Mouse (Mus musculus) cortical plate, adult 2 months (tissue): Measurements from ENCODE around the gene Sugp2. TPM values are rescaled to one million over a fixed set of nuclear protein-coding genes. Genes with fewer than 3 reads are reported as not detected.

Source experiments
- H3K27ac ChIP-seq: fragments of 200-500 bp; 2 replicates; pipeline ENCODE4 v1.5.1; 2012; ENCODE audit warnings: low read length, control low read depth, inconsistent platforms; ENCODE audit not compliant: insufficient read depth
- H3K4me1 ChIP-seq: fragments of 200-500 bp; 2 replicates; pipeline ENCODE4 v1.6.1; 2011; ENCODE audit warnings: low read length; ENCODE audit not compliant: control insufficient read depth, insufficient read depth
- H3K4me3 ChIP-seq: fragments of 200-500 bp; 2 replicates; pipeline ENCODE4 v1.5.1; 2011; ENCODE audit warnings: mild to moderate bottlenecking, low read length, control low read depth; ENCODE audit not compliant: insufficient read depth
- CTCF ChIP-seq: fragments of 200-500 bp; IDR thresholded peaks from 2 replicates; pipeline ENCODE4 v1.5.1; 2011; ENCODE audit warnings: mild to moderate bottlenecking, control low read depth, low read length; ENCODE audit not compliant: insufficient read depth; ENCODE audit errors: extremely low read depth
- POLR2A ChIP-seq: fragments of 200-500 bp; IDR thresholded peaks from 2 replicates; pipeline ENCODE4 v1.6.1; 2011; ENCODE audit warnings: mild to moderate bottlenecking, low read length, control low read depth; ENCODE audit not compliant: insufficient read depth; ENCODE audit errors: extremely low read depth
- polyA plus RNA-seq: library from polyadenylated mRNA; depleted of rRNA; stranded (reverse); fragments of >200 nt; gene quantifications from 2 replicates; pipeline ENCODE4 v1.2.3, GENCODE M21; 2012

The Sugp2 gene
- polyA plus RNA-seq, 1 experiment = 105 TPM

- no peak overlapping the region for H3K27ac ChIP-seq
- H3K4me3 ChIP-seq = no peak overlapping the region
- no peaks in the 10 kb centered on the region for H3K4me1 ChIP-seq
- TF ChIP-seq CTCF (no peak), POLR2A (no peak)
These were observed 14.8 kb upstream of the Sugp2 start for GRCm38 (mm10) chr8:70219107-70219684.

- H3K4me1 ChIP-seq = no peaks in the 10 kb centered on the region
These were observed 13.7 kb upstream of the Sugp2 start for GRCm38 (mm10) chr8:70220236-70220840.

GRCm38 (mm10) chr8:70220911-70221310 is 13.1 kb upstream of the Sugp2 start:
- TF ChIP-seq POLR2A = no peak
- TF ChIP-seq CTCF = no peak
- H3K4me3 ChIP-seq = no peak overlapping the region

More at GRCm38 (mm10) chr8:70220236-70220840, 13.7 kb upstream of the Sugp2 start:
- TF ChIP-seq POLR2A (no peak), CTCF (no peak)
- Histone ChIP-seq H3K4me3 (no peak overlapping the region), H3K27ac (no peak overlapping the region)

GRCm38 (mm10) chr8:70222041-70222440 is 12.0 kb upstream of the Sugp2 start:
- no peak overlapping the region for H3K27ac ChIP-seq
- TF ChIP-seq CTCF (no peak), POLR2A (no peak)
- no peak overlapping the region for H3K4me3 ChIP-seq
- no peaks in the 10 kb centered on the region for H3K4me1 ChIP-seq

More at GRCm38 (mm10) chr8:70220911-70221310, 13.1 kb upstream of the Sugp2 start:
- Histone ChIP-seq H3K27ac (no peak overlapping the region), H3K4me1 (no peaks in the 10 kb centered on the region)

GRCm38 (mm10) chr8:70223341-70223740 is 10.7 kb upstream of the Sugp2 start:
- H3K27ac ChIP-seq = no peak overlapping the region
- H3K4me1 ChIP-seq = no peaks in the 10 kb centered on the region
- no peak overlapping the region for H3K4me3 ChIP-seq
- TF ChIP-seq POLR2A (no peak), CTCF (peak; percentile 47)

GRCm38 (mm10) chr8:70227997-70228396 is 6.0 kb upstream of the Sugp2 start:
- Histone ChIP-seq H3K4me3 (no peak overlapping the region), H3K4me1 (no peaks in the 10 kb centered on the region), H3K27ac (no peak overlapping the region)
- TF ChIP-seq POLR2A = no peak
- no peak for TF ChIP-seq CTCF

GRCm38 (mm10) chr8:70230837-70231236 is 3.2 kb upstream of the Sugp2 start:
- peaks cover 4% of the 10 kb centered on the region; the same call in 1 of the 2 replicates for H3K4me1 ChIP-seq
- no peak overlapping the region for H3K4me3 ChIP-seq
- TF ChIP-seq CTCF = no peak
- no peak for TF ChIP-seq POLR2A
- H3K27ac ChIP-seq = no peak overlapping the region

GRCm38 (mm10) chr8:70233606-70234005 is 420 bp upstream of the Sugp2 start:
- no peak for TF ChIP-seq POLR2A
- no peak for TF ChIP-seq CTCF
- H3K27ac ChIP-seq = no peak overlapping the region

GRCm38 (mm10) chr8:70234781-70235128 is 729 bp downstream of the Sugp2 start:
- Histone ChIP-seq H3K4me3 (peak overlapping the region; percentile 56), H3K27ac (no peak overlapping the region), H3K4me1 (peaks cover 4% of the 10 kb centered on the region; the same call in 1 of the 2 replicates)
- TF ChIP-seq POLR2A = no peak
- TF ChIP-seq CTCF = no peak

More at GRCm38 (mm10) chr8:70233606-70234005, 420 bp upstream of the Sugp2 start:
- Histone ChIP-seq H3K4me3 (peak overlapping the region; percentile 56), H3K4me1 (peaks cover 4% of the 10 kb centered on the region; the same call in 1 of the 2 replicates)

- TF ChIP-seq CTCF = no peak
- TF ChIP-seq POLR2A = no peak
- Histone ChIP-seq H3K4me3 (no peak overlapping the region), H3K27ac (no peak overlapping the region), H3K4me1 (peaks cover 4% of the 10 kb centered on the region; the same call in 1 of the 2 replicates)
These were observed 3.8 kb downstream of the Sugp2 start for GRCm38 (mm10) chr8:70237842-70238241.
